In genomic region chr12:10410511-10411179, GRCm38 (mm10) we compare ENCODE assay signal across 25 mouse cellular contexts. TPM values are rescaled to one million over a fixed set of nuclear protein-coding genes. Genes with fewer than 3 reads are reported as not detected.
"Had no signal": no experiment of that assay in that cellular context is flagged by ENCODE, and none has a peak within 500 bp of the region (broad histone marks: within the 10 kb centered on the region; RNA-seq: fewer than 3 reads in every experiment).

No protein-coding gene starts in this region.

- H3K9me3 ChIP-seq: limb, embryonic 12.5 days; limb, embryonic 15.5 days; midbrain, embryonic 10.5 days; midbrain, embryonic 13.5 days; neural tube, embryonic 13.5 days; stomach, embryonic 15.5 days had no signal

- H3K27me3 ChIP-seq: limb, embryonic 12.5 days; limb, embryonic 15.5 days; megakaryocyte, embryonic 14.5 days; midbrain, embryonic 13.5 days; neural tube, embryonic 13.5 days; stomach, embryonic 15.5 days had no signal

- H3K36me3 ChIP-seq: limb, embryonic 12.5 days; limb, embryonic 15.5 days; midbrain, embryonic 10.5 days; midbrain, embryonic 13.5 days; neural tube, embryonic 13.5 days; stomach, embryonic 15.5 days had no signal

- ATAC-seq: liver, postnatal 0 days; lung, postnatal 0 days; midbrain, embryonic 13.5 days; midbrain, embryonic 16.5 days had no signal

- H3K4me3 ChIP-seq: limb, embryonic 12.5 days; limb, embryonic 15.5 days; megakaryocyte, embryonic 14.5 days; midbrain, embryonic 10.5 days; midbrain, embryonic 13.5 days; myocyte; neural tube, embryonic 13.5 days; stomach, embryonic 15.5 days had no signal

- H3K9ac ChIP-seq: limb, embryonic 12.5 days; limb, embryonic 15.5 days; liver, embryonic 14.5 days; liver, postnatal 0 days; lung, embryonic 14.5 days; midbrain, embryonic 13.5 days; neural tube, embryonic 13.5 days; stomach, embryonic 15.5 days had no signal

- H3K4me2 ChIP-seq: limb, embryonic 12.5 days; limb, embryonic 15.5 days; liver, embryonic 11.5 days; lung, embryonic 14.5 days; midbrain, embryonic 13.5 days; neural tube, embryonic 13.5 days; stomach, embryonic 15.5 days had no signal

- H3K27ac ChIP-seq: limb, embryonic 12.5 days; limb, embryonic 15.5 days; liver, embryonic 14.5 days; midbrain, embryonic 10.5 days; midbrain, embryonic 13.5 days; neural tube, embryonic 13.5 days; stomach, embryonic 15.5 days had no signal

- DNase-seq: kidney, adult 8-10 months; kidney, postnatal 14 days; left cerebral cortex, postnatal 4 days; liver, postnatal 0 days; lung, embryonic 14.5 days; lung, postnatal 36 days; retina, postnatal 1 day; right cerebral cortex, postnatal 25 days; spleen, adult 18-20 months; thymus, adult 18-20 months; thymus, postnatal 36 days had no signal

- H3K4me1 ChIP-seq: limb, embryonic 12.5 days; limb, embryonic 15.5 days; megakaryocyte, embryonic 14.5 days; midbrain, embryonic 10.5 days; midbrain, embryonic 13.5 days; neural tube, embryonic 13.5 days; stomach, embryonic 15.5 days had no signal

RNA-seq across cellular contexts. Expression of gene Nt5c1b, which starts 40.9 kb away (rescaled TPM):
- polyA plus RNA-seq: kidney, embryonic 16.5 days; limb, embryonic 12.5 days; limb, embryonic 15.5 days; liver, embryonic 11.5 days; liver, embryonic 14.5 days; liver, postnatal 0 days; midbrain, embryonic 10.5 days; midbrain, embryonic 13.5 days; midbrain, embryonic 16.5 days; myocyte; neural tube, embryonic 13.5 days; stomach, embryonic 15.5 days; urinary bladder, adult 2 months had no signal
